8 mouse cellular contexts compared by ENCODE assay signal in the genomic region with DNA sequence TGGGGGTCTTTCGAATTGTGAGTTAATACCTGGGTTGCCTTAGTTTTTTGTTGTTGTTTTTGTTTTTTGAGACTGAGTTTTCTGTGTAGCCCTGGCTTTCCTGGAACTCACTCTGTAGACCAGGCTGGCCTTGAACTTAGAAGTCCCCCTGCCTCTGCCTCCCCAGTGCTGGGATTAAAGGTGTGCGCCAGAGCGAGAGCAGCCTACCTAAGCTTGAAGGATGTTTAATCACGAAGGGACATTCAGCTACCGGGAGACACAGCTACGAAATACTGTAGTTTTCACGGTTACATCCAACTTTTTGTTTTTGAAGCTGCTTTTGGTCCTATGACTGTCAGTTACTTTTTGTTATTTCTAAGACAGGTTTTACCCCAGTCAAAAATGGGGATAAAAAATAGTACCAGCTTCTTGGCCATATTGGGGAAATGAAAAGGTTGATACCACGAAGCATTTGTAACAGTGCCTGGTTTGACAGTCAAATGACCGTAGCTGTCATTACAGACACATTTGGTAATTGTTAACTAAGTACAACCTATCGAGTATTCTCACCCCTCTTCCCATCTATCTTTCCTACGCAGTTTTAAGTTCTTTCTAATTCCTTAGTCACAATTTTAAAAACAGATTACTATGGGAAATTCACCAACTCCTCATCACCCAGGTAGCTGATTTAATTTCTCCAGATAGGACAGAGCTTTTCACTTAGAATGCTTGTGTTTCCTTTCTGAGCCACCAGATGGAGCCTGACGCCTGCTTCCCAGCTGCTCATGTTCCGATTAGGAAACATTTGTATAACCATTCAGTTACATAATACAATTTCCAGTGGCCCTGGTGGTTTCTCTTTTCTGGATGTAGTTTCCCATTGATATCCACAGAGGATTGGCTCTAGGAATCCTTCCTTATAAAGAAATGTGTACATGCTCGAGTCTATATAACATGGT. TPM values are rescaled to one million over a fixed set of nuclear protein-coding genes. Genes with fewer than 3 reads are reported as not detected.
DNase-seq lines count a peak whose midpoint lies in the region; ATAC-seq and TF ChIP-seq lines count a peak whose summit lies in the region.

No protein-coding gene starts in this region.

- peaks cover 7% of the 10 kb centered on the region for H3K36me3 ChIP-seq in hindbrain, embryonic 13.5 days
- H3K36me3 ChIP-seq in lung, postnatal 0 days (ENCODE audit: insufficient read depth, low read length) = peaks cover 11% of the 10 kb centered on the region

- no peaks in the 10 kb centered on the region for H3K9me3 ChIP-seq in hindbrain, embryonic 13.5 days
- H3K9me3 ChIP-seq in lung, postnatal 0 days (ENCODE audit: low read length) = no peaks in the 10 kb centered on the region

- H3K27ac ChIP-seq in hindbrain, embryonic 13.5 days = no peak overlapping the region
- H3K27ac ChIP-seq in lung, postnatal 0 days (ENCODE audit: low read length) = peak overlapping the region; percentile 96; the same call in 1 of the 2 replicates

- peaks cover 25% of the 10 kb centered on the region for H3K4me1 ChIP-seq in hindbrain, embryonic 13.5 days (replicated peaks)
- H3K4me1 ChIP-seq in lung, postnatal 0 days (ENCODE audit: insufficient read depth, low read depth, low read length) = peaks cover 9% of the 10 kb centered on the region

- peak; percentile 73 for DNase-seq in T-cell, adult 2 months (ENCODE audit: low spot score)
- DNase-seq in cerebellum, postnatal 10 days = peak; percentile 83 to 89
- peak; percentile 56 to 68 for DNase-seq in frontal cortex, postnatal 10 days (ENCODE audit: low spot score in 2 of 2)
- peak; percentile 76 to 82 for DNase-seq in layer of hippocampus, postnatal 10 days (ENCODE audit: low spot score in 2 of 2)
- peak; percentile 94 for DNase-seq in lung, postnatal 0 days (ENCODE audit: low spot score)
- DNase-seq in retina, adult 2 months (ENCODE audit: low read depth, low spot score) = peak; percentile 58
- DNase-seq in thymus, postnatal 4 days = peak; percentile 69

- H3K27me3 ChIP-seq in hindbrain, embryonic 13.5 days = no peaks in the 10 kb centered on the region
- no peaks in the 10 kb centered on the region for H3K27me3 ChIP-seq in lung, postnatal 0 days (replicated peaks; ENCODE audit: insufficient read depth, low read length)

- ATAC-seq in hindbrain, embryonic 13.5 days (ENCODE audit: low FRiP score) = no peak
- peak; percentile 7; the same call in 1 of the 2 replicates for ATAC-seq in lung, postnatal 0 days

- no peak; the same call in 1 of the 2 replicates for TF ChIP-seq EP300 in lung, postnatal 0 days (IDR thresholded peaks at IDR 0.05)

- WGBS in hindbrain, embryonic 13.5 days = 50% methylated on average over 14 of the region's 14 CpGs
- 31% methylated on average over 14 of the region's 14 CpGs for WGBS in lung, postnatal 0 days

- peak overlapping the region; percentile 59 for H3K4me3 ChIP-seq in hindbrain, embryonic 13.5 days
- H3K4me3 ChIP-seq in lung, postnatal 0 days (ENCODE audit: low read depth, low read length) = peak overlapping the region; percentile 89

- peak overlapping the region; percentile 78 for H3K9ac ChIP-seq in hindbrain, embryonic 13.5 days
- peak overlapping the region; percentile 86 for H3K9ac ChIP-seq in lung, postnatal 0 days (replicated peaks; ENCODE audit: low read depth)

- H3K4me2 ChIP-seq in hindbrain, embryonic 13.5 days = peak overlapping the region; percentile 71
- peak overlapping the region; percentile 84 for H3K4me2 ChIP-seq in lung, postnatal 0 days (replicated peaks; ENCODE audit: low read depth, low read length)

- TF ChIP-seq CTCF in lung, postnatal 0 days (IDR thresholded peaks at IDR 0.05) = peak; percentile 92

RNA-seq across cellular contexts. Expression of gene Nepro, which starts 1.5 kb away (rescaled TPM):
- polyA plus RNA-seq in hindbrain, embryonic 13.5 days (2015; fragmentation: Nextera tagmentation; extraction: Ambion mirVana) = 4.9 and 5.0 TPM in 2 replicates
- total RNA-seq in layer of hippocampus, postnatal 10 days (2021) = 1 to 10 TPM; 4.7 to 5.3 TPM
- 3.6 and 3.7 TPM in 2 replicates for polyA plus RNA-seq in lung, postnatal 0 days (2015; fragmentation: Nextera tagmentation; extraction: Ambion mirVana)

RNA-seq across cellular contexts. Expression of gene Gtpbp8, which starts 20.6 kb away (rescaled TPM):
- polyA plus RNA-seq in hindbrain, embryonic 13.5 days (2015; fragmentation: Nextera tagmentation; extraction: Ambion mirVana) = 37.8 and 40.2 TPM in 2 replicates
- 10 to 100 TPM; 25.5 to 29.1 TPM for total RNA-seq in layer of hippocampus, postnatal 10 days (2021)
- polyA plus RNA-seq in lung, postnatal 0 days (2015; fragmentation: Nextera tagmentation; extraction: Ambion mirVana) = 17.2 and 19.5 TPM in 2 replicates

RNA-seq across cellular contexts. Expression of gene Cd200r1, which starts 40.0 kb away (rescaled TPM):
- 0.58 and 0.87 TPM in 2 replicates for polyA plus RNA-seq in hindbrain, embryonic 13.5 days (2015; fragmentation: Nextera tagmentation; extraction: Ambion mirVana)
- under 1 TPM; 0.16 to 0.46 TPM for total RNA-seq in layer of hippocampus, postnatal 10 days (2021)
- 2.9 and 3.8 TPM in 2 replicates for polyA plus RNA-seq in lung, postnatal 0 days (2015; fragmentation: Nextera tagmentation; extraction: Ambion mirVana)
